Mouse (Mus musculus) ES-E14 (cell line): ENCODE data around the gene Sfn.

Source experiments
- CHD2 ChIP-seq: IDR thresholded peaks from 2 replicates; pipeline ENCODE4 v1.6.1; 2014; ENCODE audit warnings: mild to moderate bottlenecking, low read depth, low read length, inconsistent platforms
- ZNF384 ChIP-seq: IDR thresholded peaks from 2 replicates; pipeline ENCODE4 v1.6.1; 2012; ENCODE audit warnings: low read depth, low read length, inconsistent platforms

DNA sequence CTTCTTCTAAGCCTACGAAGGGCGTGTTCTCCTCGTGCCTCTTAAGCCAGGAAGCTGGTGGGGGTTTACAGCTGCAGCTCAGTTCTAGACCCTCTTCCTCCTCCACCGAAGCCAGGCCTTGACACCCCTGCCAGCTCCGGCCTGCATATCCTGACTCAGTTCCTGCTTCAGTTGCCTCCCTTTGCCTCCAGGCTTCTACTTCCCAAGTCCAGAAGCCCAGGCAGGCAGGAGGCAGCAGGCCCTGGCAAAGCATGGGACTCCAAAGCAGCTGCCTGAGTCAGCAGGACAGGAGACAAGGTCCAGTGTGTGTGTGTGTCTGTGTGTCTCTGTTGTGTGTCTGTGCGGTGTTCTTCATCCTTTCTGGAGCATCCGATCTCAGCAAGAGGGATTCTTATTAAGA, 2.2 kb upstream of the Sfn start:
- TF ChIP-seq CHD2 (no peak), ZNF384 (no peak)
